In the genomic region with DNA sequence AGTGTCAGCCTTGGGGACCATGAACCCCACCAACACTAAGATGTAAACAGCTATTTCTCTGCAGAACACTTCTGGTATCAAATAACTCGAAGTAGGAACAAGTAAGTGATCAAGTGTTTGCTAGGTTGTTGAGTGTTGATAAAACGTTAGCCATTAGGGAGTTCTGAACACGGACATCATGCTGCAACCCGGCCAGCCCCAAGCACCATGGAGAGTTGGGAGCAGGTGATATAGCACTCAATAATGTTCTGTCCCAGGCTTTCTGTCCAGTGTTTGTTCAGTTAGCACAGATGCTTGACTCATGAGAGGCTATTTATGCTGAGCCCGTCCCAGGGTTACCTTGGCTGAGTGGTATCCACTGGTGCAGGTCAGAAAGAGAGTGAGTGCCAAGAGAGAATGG, we compare ENCODE assay signal across 25 mouse cellular contexts.
"Had no signal": no experiment of that assay in that cellular context is flagged by ENCODE, and none has a peak within 500 bp of the region (broad histone marks: within the 10 kb centered on the region; RNA-seq: fewer than 3 reads in every experiment).

No protein-coding gene starts in this region.

- H3K4me1 ChIP-seq: heart, embryonic 13.5 days; heart, embryonic 15.5 days; hindbrain, embryonic 10.5 days; hindbrain, embryonic 12.5 days; intestine, embryonic 15.5 days; limb, embryonic 10.5 days; limb, embryonic 12.5 days had no signal

- H3K27me3 ChIP-seq: heart, embryonic 13.5 days; heart, embryonic 15.5 days; hindbrain, embryonic 12.5 days; intestine, embryonic 15.5 days; limb, embryonic 12.5 days had no signal

- H3K4me3 ChIP-seq: heart, adult 2 months; heart, embryonic 13.5 days; heart, embryonic 15.5 days; hindbrain, embryonic 10.5 days; hindbrain, embryonic 12.5 days; intestine, embryonic 15.5 days; layer of hippocampus, adult 2 months; left cerebral cortex, adult 2 months; limb, embryonic 10.5 days; limb, embryonic 12.5 days had no signal

- H3K9ac ChIP-seq: heart, embryonic 13.5 days; heart, embryonic 15.5 days; hindbrain, embryonic 12.5 days; hindbrain, embryonic 14.5 days; intestine, embryonic 15.5 days; limb, embryonic 12.5 days had no signal

- H3K36me3 ChIP-seq: heart, embryonic 13.5 days; heart, embryonic 15.5 days; hindbrain, embryonic 10.5 days; hindbrain, embryonic 12.5 days; intestine, embryonic 15.5 days; limb, embryonic 10.5 days; limb, embryonic 12.5 days had no signal

- H3K9me3 ChIP-seq: heart, embryonic 13.5 days; heart, embryonic 15.5 days; hindbrain, embryonic 10.5 days; hindbrain, embryonic 12.5 days; intestine, embryonic 15.5 days; limb, embryonic 10.5 days; limb, embryonic 12.5 days had no signal

- H3K4me2 ChIP-seq: heart, embryonic 11.5 days; heart, embryonic 13.5 days; heart, embryonic 15.5 days; hindbrain, embryonic 12.5 days; hindbrain, embryonic 14.5 days; intestine, embryonic 15.5 days; limb, embryonic 12.5 days had no signal

- ATAC-seq: hindbrain, embryonic 16.5 days; inflammation-experienced regulatory T-cells, adult 6 months; intestine, embryonic 15.5 days; intestine, postnatal 0 days had no signal

- H3K27ac ChIP-seq: heart, adult 2 months; heart, embryonic 13.5 days; heart, embryonic 15.5 days; hindbrain, embryonic 10.5 days; hindbrain, embryonic 12.5 days; hindbrain, embryonic 14.5 days; intestine, embryonic 15.5 days; layer of hippocampus, adult 2 months; left cerebral cortex, adult 2 months; limb, embryonic 10.5 days; limb, embryonic 12.5 days had no signal

- DNase-seq: gastrocnemius, postnatal 14 days; gastrocnemius, postnatal 36 days; heart, adult 11 months; heart, adult 2 months; heart, postnatal 4 days; kidney, adult 18-20 months; kidney, adult 8-10 months; kidney, postnatal 10 days; kidney, postnatal 25 days; kidney, postnatal 4 days; liver had no signal
